Mouse (Mus musculus) forebrain, embryonic 11.5 days (tissue): Measurements from ENCODE around the gene Krtap5-3. TPM values are rescaled to one million over a fixed set of nuclear protein-coding genes. Genes with fewer than 3 reads are reported as not detected.
"Not testable (repeated sequence)": the region's sequence is repeated elsewhere in the genome, so short reads cannot be mapped to it uniquely, and the experiment has no call there.

Source experiments
- ATAC-seq: fragments of 200-750 bp; cut with Nextera tagmentation; replicated peaks from 2 replicates; pipeline ENCODE4 v1.8.0; 2017; ENCODE audit warnings: moderate TSS enrichment; ENCODE audit not compliant: low FRiP score
- DNase-seq: peaks from one replicate; pipeline ENCODE4 v3.0.0-alpha.2; 2017; ENCODE audit warnings: low spot score
- H3K27ac ChIP-seq: fragments of 300-500 bp; sonication (generic); 2 replicates; pipeline ENCODE4 v1.5.1; 2014; ENCODE audit warnings: low read depth, low read length
- H3K27me3 ChIP-seq: fragments of 300-500 bp; sonication (generic); 2 replicates; pipeline ENCODE4 v1.6.1; 2014; ENCODE audit warnings: mild to moderate bottlenecking, low read length, mixed read lengths; ENCODE audit not compliant: control insufficient read depth, insufficient read depth
- H3K36me3 ChIP-seq: fragments of 300-500 bp; sonication (generic); 2 replicates; pipeline ENCODE4 v1.6.1; 2014; ENCODE audit warnings: mild to moderate bottlenecking, low read length, moderate library complexity, mixed read lengths; ENCODE audit not compliant: control insufficient read depth, insufficient read depth
- H3K4me1 ChIP-seq: fragments of 300-500 bp; sonication (generic); replicated peaks from 2 replicates; pipeline ENCODE4 v1.6.1; 2014; ENCODE audit warnings: low read length, mixed read lengths; ENCODE audit not compliant: control insufficient read depth, insufficient read depth
- H3K4me2 ChIP-seq: fragments of 300-500 bp; sonication (generic); 2 replicates; pipeline ENCODE4 v1.6.1; 2014; ENCODE audit warnings: low read depth, mild to moderate bottlenecking, low read length, moderate library complexity, mixed read lengths; ENCODE audit not compliant: severe bottlenecking
- H3K4me3 ChIP-seq: fragments of 300-500 bp; sonication (generic); 2 replicates; pipeline ENCODE4 v1.5.1; 2014; ENCODE audit warnings: low read depth, low read length
- H3K9ac ChIP-seq: fragments of 300-500 bp; sonication (generic); 2 replicates; pipeline ENCODE4 v1.6.1; 2014; ENCODE audit warnings: low read length
- H3K9me3 ChIP-seq: fragments of 300-500 bp; sonication (generic); 2 replicates; pipeline ENCODE4 v1.6.1; 2016; ENCODE audit warnings: low read length, mixed read lengths; ENCODE audit not compliant: control insufficient read depth
- WGBS: fragments of 180-500 bp; shearing (Covaris S2); extraction: QIAGEN DNeasy Blood & Tissue Kit; methylation state at CpG from one replicate; pipeline ENCODE4 v1.1.7; 2014; 5-methylcytosine and 5-hydroxymethylcytosine counted together
- polyA plus RNA-seq: library from polyadenylated mRNA; unstranded; fragments of >200 nt; fragmentation: Nextera tagmentation; extraction: Ambion mirVana; gene quantifications from 2 replicates; pipeline ENCODE4 v1.2.1, GENCODE M21; 2014

Gene Krtap5-3
- not detected in 2 replicates for polyA plus RNA-seq

DNA sequence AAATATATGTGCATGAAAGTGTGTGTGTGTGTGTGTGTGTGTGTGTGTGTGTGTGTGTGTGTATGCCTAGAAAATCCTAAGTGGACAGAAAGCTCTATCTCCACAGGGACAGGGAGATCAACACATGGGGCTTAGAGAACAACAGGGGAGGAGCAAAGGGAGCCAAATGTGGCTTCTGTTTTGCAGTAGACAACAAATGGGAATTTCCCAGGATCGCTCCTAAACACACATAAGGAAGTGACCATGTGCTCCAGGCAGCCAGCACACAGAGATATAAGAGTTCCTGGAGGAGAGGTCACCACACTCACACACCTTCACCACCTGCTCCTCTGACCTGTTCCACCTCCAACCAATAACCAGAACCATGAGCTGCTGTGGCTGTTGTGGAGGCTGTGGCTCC is at the start of gene Krtap5-3:
Gene Krtap5-3, plus strand, starts transcription at position 301 of the 400 bp plus-strand sequence.
- Histone ChIP-seq H3K4me2 (no peak within 1 kb of the TSS), H3K36me3 (no peaks in the 10 kb centered on the region), H3K4me3 (no peak within 1 kb of the TSS), H3K27me3 (no peaks in the 10 kb centered on the region), H3K9me3 (no peaks in the 10 kb centered on the region), H3K4me1 (no peaks in the 10 kb centered on the region), H3K9ac (no peak within 1 kb of the TSS), H3K27ac (no peak within 1 kb of the TSS)
- ATAC-seq (no peak), DNase-seq (no peak)
- WGBS: 73% methylated on average over 1 of the region's 1 CpGs

DNA sequence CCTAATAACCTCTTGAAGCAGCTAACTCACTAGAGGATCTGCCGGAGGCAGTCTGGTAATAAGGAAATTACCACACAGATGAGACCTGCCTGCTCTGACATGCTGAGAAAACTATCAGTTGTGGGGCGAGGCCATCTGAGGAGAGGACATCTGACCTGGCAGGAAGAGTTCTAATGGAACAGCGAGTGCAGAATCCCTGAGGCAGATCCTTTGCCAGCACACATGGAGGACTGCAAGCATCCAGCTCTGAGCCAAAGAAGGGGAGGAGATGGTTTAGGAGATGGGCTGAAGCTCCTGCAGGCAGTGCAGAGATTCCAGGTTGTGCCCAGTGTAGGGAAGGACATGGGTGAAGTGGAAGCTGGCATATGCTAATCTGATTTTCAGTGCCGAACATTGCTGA is 49.0 kb upstream of the Krtap5-3 start:
- no peaks in the 10 kb centered on the region for H3K27me3 ChIP-seq
- 85% methylated on average over 4 of the region's 4 CpGs for WGBS
- no peak overlapping the region for H3K4me3 ChIP-seq
- DNase-seq (no peak), ATAC-seq (no peak)
- H3K9ac ChIP-seq: no peak overlapping the region
- H3K4me1 ChIP-seq: no peaks in the 10 kb centered on the region
- no peak overlapping the region for H3K4me2 ChIP-seq
- H3K36me3 ChIP-seq: no peaks in the 10 kb centered on the region
- H3K9me3 ChIP-seq: no peaks in the 10 kb centered on the region
- no peak overlapping the region for H3K27ac ChIP-seq

DNA sequence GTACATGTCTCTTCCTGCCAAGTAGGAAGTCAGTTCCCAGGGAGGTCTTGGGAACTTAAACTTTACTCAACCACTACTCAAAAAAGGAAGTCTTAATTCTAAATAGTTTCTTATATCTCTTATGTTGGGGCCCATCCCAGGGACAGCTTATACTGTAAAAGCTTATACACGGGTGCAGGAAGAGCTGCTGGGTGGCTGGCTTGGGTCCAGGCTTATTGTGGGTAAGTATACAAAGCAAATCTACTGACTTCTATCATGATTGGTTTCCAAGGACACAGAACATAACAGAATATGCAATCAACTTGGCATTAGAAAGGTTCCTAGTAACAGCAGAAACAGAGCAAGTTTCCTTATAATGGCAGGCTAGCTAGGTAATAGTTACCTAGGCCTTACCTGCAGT is 45.9 kb upstream of the Krtap5-3 start:
- no peak overlapping the region for H3K4me3 ChIP-seq
- WGBS: 77% methylated on average over 1 of the region's 1 CpGs
- DNase-seq: no peak

DNA sequence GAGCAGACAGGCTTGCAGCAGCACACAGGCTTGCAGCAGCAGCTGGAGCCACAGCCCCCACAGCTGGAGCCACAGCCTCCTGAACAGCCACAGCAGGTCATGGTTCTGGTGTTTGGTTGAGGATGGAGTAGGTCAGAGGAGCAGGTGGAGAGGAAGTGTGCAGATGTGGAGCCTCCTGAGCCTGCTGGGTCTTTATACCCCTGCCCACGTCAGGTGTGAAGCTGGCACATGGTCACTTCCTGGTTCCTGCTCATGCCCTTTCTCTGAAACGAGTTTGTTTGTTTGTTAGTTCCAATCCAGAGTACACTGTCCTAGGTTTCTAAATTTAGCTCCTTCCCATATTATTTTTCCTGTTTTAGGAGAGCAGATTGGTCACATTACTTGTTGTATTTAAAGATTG is 44.2 kb upstream of the Krtap5-3 start, which contains the start of gene Gm29735:
Gene Gm29735, minus strand, starts transcription at position 101 of the 400 bp plus-strand sequence.
- H3K36me3 ChIP-seq, H3K9ac ChIP-seq, H3K9me3 ChIP-seq, H3K4me1 ChIP-seq, H3K4me3 ChIP-seq, ATAC-seq, H3K27me3 ChIP-seq, DNase-seq, H3K4me2 ChIP-seq, H3K27ac ChIP-seq: not testable (repeated sequence)
- WGBS: 53% methylated on average over 2 of the region's 2 CpGs

More for the DNA sequence above, 45.9 kb upstream of the Krtap5-3 start:
- no peaks in the 10 kb centered on the region for H3K9me3 ChIP-seq
- no peaks in the 10 kb centered on the region for H3K27me3 ChIP-seq
- H3K4me1 ChIP-seq: no peaks in the 10 kb centered on the region
- H3K27ac ChIP-seq: no peak overlapping the region
- no peaks in the 10 kb centered on the region for H3K36me3 ChIP-seq
- no peak overlapping the region for H3K9ac ChIP-seq
- no peak overlapping the region for H3K4me2 ChIP-seq
- no peak for ATAC-seq

DNA sequence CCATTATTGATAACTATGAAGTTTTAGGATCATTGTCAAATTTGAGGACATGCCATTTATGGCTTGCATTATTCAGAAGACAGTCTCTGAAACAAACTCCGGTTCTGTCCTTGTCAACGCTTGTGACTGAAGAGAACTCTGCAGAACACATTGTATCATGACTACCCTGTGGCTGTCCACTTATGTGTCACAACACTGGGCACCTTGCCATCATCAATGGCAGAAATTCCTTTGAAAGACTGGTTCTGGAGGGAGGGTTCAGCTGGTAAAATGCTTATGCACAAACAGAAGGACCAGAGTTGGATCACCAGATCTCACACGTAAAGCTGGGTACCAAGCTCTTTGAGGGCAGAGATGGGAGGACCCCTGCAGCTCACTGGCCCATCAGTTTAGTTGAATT is 41.8 kb upstream of the Krtap5-3 start:
- Histone ChIP-seq H3K36me3 (no peaks in the 10 kb centered on the region), H3K27me3 (no peaks in the 10 kb centered on the region), H3K9me3 (no peaks in the 10 kb centered on the region), H3K27ac (no peak overlapping the region), H3K4me1 (no peaks in the 10 kb centered on the region), H3K9ac (no peak overlapping the region), H3K4me3 (no peak overlapping the region), H3K4me2 (no peak overlapping the region)
- WGBS: 98% methylated on average over 3 of the region's 3 CpGs
- DNase-seq (no peak), ATAC-seq (no peak)

DNA sequence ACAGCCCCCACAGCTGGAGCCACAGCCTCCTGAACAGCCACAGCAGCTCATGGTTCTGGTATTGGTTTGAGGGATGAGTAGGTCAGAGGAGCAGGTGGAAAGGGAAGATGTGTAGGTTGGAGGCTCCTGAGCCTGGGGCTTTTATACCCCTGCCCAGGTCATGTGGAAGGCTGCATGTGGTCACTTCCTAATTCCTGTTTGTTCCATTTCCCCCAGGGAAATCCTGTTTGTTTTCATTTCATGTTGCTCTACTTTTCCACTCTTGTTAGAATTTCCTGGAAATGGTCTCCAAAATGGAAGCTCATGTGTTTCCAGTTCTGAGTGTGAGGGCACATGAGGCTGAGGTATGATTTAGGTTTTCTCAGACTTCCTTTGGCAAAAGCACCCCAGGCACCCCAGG is 35.5 kb upstream of the Krtap5-3 start, which contains the start of gene Gm4553:
Gene Gm4553, minus strand, starts transcription at position 101 of the 400 bp plus-strand sequence.
- H3K36me3 ChIP-seq, H3K27ac ChIP-seq, H3K9me3 ChIP-seq, ATAC-seq, H3K9ac ChIP-seq, H3K4me2 ChIP-seq, DNase-seq, H3K4me1 ChIP-seq, H3K27me3 ChIP-seq, H3K4me3 ChIP-seq: not testable (repeated sequence)

DNA sequence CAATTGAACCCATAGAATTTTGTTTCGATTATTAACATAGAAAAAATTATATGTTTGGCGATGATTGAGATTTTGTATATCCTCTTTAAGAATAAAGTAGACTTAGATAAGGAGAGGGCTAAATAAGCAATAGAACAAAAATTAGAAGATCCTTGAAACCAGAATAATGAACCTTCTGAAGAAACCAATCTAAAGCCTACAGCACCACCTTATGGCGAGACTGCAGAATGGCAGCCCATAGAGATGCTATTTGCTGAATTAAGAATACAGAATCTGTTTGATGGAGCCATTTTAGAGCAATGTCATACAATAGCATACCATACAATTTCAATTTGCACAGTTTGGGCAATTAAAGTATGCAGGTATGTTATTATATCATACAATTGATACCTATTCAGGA is 31.3 kb upstream of the Krtap5-3 start:
- Histone ChIP-seq H3K4me2 (no peak overlapping the region), H3K4me1 (no peaks in the 10 kb centered on the region), H3K27me3 (no peaks in the 10 kb centered on the region), H3K36me3 (no peaks in the 10 kb centered on the region), H3K9ac (no peak overlapping the region), H3K27ac (no peak overlapping the region), H3K4me3 (no peak overlapping the region), H3K9me3 (no peaks in the 10 kb centered on the region)
- ATAC-seq (no peak), DNase-seq (no peak)
- 47% methylated on average over 3 of the region's 3 CpGs for WGBS

DNA sequence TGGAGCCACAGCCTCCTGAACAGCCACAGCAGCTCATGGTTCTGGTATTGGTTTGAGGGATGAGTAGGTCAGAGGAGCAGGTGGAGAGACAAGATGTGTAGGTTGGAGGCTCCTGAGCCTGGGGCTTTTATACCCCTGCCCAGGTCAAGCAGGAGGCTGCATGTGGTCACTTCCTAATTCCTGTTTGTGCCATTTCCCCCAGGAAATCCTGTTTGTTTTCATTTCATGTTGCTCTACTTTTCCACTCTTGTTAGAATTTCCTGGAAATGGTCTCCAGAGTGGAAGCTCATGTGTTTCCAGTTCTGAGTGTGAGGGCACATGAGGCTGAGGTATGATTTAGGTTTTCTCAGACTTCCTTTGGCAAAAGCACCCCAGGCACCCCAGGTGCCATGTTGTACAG is 25.3 kb upstream of the Krtap5-3 start, which contains the start of gene Krtap5-2:
Gene Krtap5-2, minus strand, starts transcription at position 101 of the 400 bp plus-strand sequence.
- not testable (repeated sequence) for H3K9me3 ChIP-seq, H3K4me3 ChIP-seq, H3K4me2 ChIP-seq, DNase-seq, H3K27me3 ChIP-seq, ATAC-seq, H3K9ac ChIP-seq, H3K4me1 ChIP-seq, H3K27ac ChIP-seq, H3K36me3 ChIP-seq

DNA sequence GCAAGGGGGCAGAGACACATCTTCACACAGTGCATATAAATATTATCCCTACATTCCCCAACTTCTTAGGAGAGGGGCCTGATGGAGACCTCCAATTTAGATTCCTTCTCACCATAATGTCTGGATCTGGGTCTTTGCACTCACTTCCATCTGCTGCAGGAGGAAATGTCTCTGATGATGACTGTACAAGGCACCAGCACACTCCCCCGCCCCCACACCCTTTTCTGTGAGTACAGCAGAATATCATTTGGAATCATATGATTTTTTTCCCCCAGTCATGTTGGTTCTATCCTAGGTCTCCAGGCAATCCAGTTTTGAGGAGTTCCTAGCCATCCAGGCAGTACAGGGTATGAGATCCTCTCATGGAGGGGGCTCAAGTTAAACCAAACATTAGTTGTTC is 22.5 kb upstream of the Krtap5-3 start:
- Histone ChIP-seq H3K4me3 (no peak overlapping the region), H3K4me2 (no peak overlapping the region), H3K9me3 (no peaks in the 10 kb centered on the region), H3K27ac (no peak overlapping the region), H3K36me3 (no peaks in the 10 kb centered on the region), H3K4me1 (no peaks in the 10 kb centered on the region), H3K9ac (no peak overlapping the region), H3K27me3 (no peaks in the 10 kb centered on the region)
- ATAC-seq (no peak), DNase-seq (no peak)
- 71% methylated on average over 1 of the region's 1 CpGs for WGBS
